Mouse (Mus musculus) thymus, adult 2 months (tissue): ENCODE data around the gene Pex14. TPM values are rescaled to one million over a fixed set of nuclear protein-coding genes. Genes with fewer than 3 reads are reported as not detected.
A peak's percentile ranks its signal among the peaks of the same experiment; 100 is the strongest.

Experiments
- DNase-seq: peaks from one replicate; pipeline ENCODE4 v3.0.0; 2021
- H3K27ac ChIP-seq: fragments of 200-500 bp; 2 replicates; pipeline ENCODE4 v1.5.1; 2012; ENCODE audit warnings: low read length, control low read depth; ENCODE audit not compliant: control insufficient read depth, insufficient read depth
- H3K27me3 ChIP-seq: fragments of 200-500 bp; 2 replicates; pipeline ENCODE4 v1.6.1; 2012; ENCODE audit warnings: mild to moderate bottlenecking, low read length, moderate library complexity, mixed read lengths; ENCODE audit not compliant: control insufficient read depth, insufficient read depth
- H3K36me3 ChIP-seq: fragments of 200-500 bp; 2 replicates; pipeline ENCODE4 v1.6.1; 2012; ENCODE audit warnings: mild to moderate bottlenecking, low read length, moderate library complexity; ENCODE audit not compliant: control insufficient read depth, insufficient read depth
- H3K4me1 ChIP-seq: fragments of 200-500 bp; replicated peaks from 2 replicates; pipeline ENCODE4 v1.6.1; 2012; ENCODE audit warnings: low read length; ENCODE audit not compliant: control insufficient read depth, insufficient read depth
- H3K4me3 ChIP-seq: fragments of 200-500 bp; 2 replicates; pipeline ENCODE4 v1.5.1; 2012; ENCODE audit warnings: mild to moderate bottlenecking, low read length, control low read depth, moderate library complexity; ENCODE audit not compliant: control insufficient read depth, insufficient read depth
- CTCF ChIP-seq: fragments of 200-500 bp; IDR thresholded peaks from 2 replicates; pipeline ENCODE4 v1.5.1; 2012; ENCODE audit warnings: mild to moderate bottlenecking, control low read depth, low read length, moderate library complexity, borderline replicate concordance; ENCODE audit not compliant: control insufficient read depth, poor library complexity, insufficient read depth; ENCODE audit errors: extremely low read depth
- POLR2A ChIP-seq: fragments of 200-500 bp; IDR thresholded peaks from 2 replicates; pipeline ENCODE4 v1.6.1; 2012; ENCODE audit warnings: mild to moderate bottlenecking, low read length, control low read depth, moderate library complexity; ENCODE audit not compliant: control insufficient read depth, poor library complexity, insufficient read depth; ENCODE audit errors: extremely low read depth
- WGBS: fragments of 180-500 bp; shearing (Covaris S2); methylation state at CpG from one replicate; pipeline ENCODE4 v1.1.7; 2018; 5-methylcytosine and 5-hydroxymethylcytosine counted together
- polyA plus RNA-seq: library from polyadenylated mRNA; depleted of rRNA; stranded (reverse); fragments of >200 nt; gene quantifications from 2 replicates; pipeline ENCODE4 v1.2.3, GENCODE M21; 2012

Gene Pex14
- polyA plus RNA-seq, 1 experiment, result 40.4 TPM

DNA sequence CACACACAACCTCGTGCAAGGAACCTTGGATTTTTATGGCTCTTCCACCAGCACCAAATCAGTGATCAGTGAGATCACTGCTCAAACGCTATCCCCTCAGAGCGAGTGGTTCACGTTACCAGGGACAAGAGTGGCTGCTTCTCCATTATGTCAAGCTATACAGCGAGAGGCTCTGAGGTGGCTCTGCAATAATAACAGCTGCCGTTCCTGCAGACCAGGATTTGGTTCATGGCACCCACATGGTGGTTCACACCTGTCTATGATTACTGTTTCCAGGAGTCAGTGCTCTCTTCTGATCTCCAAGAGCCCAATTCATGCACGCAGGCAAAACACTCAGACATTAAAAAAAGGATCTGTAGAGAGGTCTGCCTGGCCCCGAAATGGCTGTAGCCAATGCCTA, 38.8 kb upstream of the Pex14 start:
- Histone ChIP-seq H3K27me3 (no peaks in the 10 kb centered on the region), H3K36me3 (no peaks in the 10 kb centered on the region), H3K4me1 (peaks cover 6% of the 10 kb centered on the region), H3K4me3 (no peak overlapping the region), H3K27ac (no peak overlapping the region)
- TF ChIP-seq POLR2A (no peak), CTCF (no peak)
- WGBS, result 92% methylated on average over 8 of the region's 8 CpGs
- no peak for DNase-seq

DNA sequence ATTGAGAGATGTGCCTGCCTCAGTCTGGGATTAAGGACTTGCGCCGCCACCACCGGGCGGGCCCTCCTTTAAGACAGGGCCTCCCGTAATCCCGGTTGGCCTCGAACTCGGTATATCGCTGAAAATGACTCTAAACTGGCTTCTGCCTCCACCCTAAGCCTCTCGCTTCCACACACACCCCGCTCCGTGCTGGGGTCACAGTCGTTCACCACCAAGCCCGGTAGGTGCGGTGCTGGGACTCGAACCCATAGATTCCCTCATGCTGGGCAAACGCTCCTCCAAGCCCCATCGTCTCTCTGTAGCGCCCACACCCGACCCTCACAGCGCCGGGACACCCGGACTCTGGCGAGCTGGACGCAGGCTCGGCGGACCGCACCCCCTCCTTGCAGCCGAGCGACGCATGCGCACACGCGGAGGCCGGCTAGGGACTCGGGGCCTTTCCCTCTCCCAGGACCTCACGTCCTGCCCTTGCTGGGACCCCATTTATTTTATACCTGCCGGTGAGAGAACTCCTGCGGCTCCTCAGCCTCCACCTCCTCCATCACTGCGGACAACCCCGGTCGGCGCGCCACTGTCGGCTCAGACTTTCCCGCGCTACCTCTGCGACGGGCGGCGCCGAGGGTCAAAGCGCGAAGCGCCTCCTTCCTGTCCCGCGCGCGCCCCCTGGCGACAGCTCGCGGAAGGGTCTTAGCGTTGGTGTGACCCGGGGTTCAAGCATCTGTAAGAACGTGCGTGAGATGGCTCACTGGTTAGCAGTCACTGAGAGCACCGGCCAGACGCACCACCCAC, 37.5 kb upstream of the Pex14 start, which contains the start of gene Cenps:
Gene Cenps, minus strand, starts transcription at position 648 of the 789 bp plus-strand sequence.
- H3K4me3 ChIP-seq, result peak within 1 kb of the TSS; percentile 83
- H3K4me1 ChIP-seq, result peaks cover 6% of the 10 kb centered on the region
- H3K36me3 ChIP-seq, result no peaks in the 10 kb centered on the region
- TF ChIP-seq CTCF (peak; percentile 97), POLR2A (peak; percentile 28; the same call in 1 of the 2 replicates)
- no peak within 1 kb of the TSS for H3K27ac ChIP-seq
- WGBS, result under 1% methylated on average over 68 of the region's 68 CpGs
- no peaks in the 10 kb centered on the region for H3K27me3 ChIP-seq
- peak; percentile 91 for DNase-seq

DNA sequence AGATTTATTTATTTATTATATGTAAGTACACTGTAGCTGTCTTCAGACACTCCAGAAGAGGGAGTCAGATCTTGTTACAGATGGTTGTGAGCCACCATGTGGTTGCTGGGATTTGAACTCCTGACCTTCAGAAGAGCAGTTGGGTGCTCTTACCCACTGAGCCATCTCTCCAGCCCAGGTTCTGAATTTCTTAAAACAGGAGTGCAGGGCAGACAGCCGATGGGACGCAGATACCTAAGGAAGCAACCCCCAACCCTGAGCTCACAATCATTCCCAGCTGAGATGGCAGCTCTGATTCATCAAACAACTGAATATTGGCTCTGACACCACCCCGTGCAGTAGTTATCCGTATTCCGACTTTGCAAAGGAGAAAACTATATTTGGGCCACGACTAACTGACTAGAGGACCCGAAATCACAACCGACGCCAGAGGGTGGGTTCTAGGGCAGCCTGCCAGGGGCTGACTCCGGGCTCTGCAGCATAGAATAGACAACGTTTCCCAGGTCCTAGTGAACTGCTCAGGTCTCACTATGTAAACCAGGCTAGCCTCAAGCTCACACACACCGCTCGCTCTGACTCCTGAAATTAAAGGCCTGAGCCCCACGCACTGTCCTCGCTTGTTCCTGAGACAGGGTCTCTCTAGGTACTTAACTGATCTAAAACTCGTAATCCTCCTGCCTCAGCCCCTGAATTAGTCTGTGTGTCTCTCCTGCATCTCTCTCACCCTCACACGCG, 36.6 kb upstream of the Pex14 start:
- Histone ChIP-seq H3K36me3 (no peaks in the 10 kb centered on the region), H3K4me3 (0 out of 2 replicates have a peak overlapping the region, but pooled peaks have one; percentile 8), H3K27me3 (no peaks in the 10 kb centered on the region), H3K4me1 (peaks cover 6% of the 10 kb centered on the region), H3K27ac (no peak overlapping the region)
- DNase-seq, result no peak
- WGBS, result 84% methylated on average over 18 of the region's 18 CpGs
- TF ChIP-seq POLR2A (no peak), CTCF (no peak)

DNA sequence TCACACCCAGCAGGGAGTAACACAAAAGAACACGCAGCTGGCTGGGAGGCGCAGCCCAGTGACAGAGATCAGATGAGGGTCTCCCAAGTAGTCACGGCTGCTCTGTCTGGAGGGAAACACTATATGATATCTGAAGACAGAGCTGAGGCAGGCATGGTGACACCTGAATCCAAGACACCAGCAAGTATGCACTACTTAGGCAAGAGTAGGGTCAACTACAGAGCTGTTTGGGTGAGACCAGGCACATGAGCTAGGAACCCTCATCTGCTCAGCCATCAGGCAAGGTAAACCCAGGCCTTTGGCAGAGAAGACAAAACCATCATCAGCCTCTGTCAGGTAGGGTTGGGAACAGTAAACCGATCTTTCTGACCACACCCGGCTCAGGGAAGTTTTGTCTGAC, 33.7 kb upstream of the Pex14 start:
- H3K27me3 ChIP-seq, result no peaks in the 10 kb centered on the region
- peaks cover 6% of the 10 kb centered on the region for H3K4me1 ChIP-seq
- H3K36me3 ChIP-seq, result no peaks in the 10 kb centered on the region
- no peak overlapping the region for H3K27ac ChIP-seq
- TF ChIP-seq POLR2A, result no peak
- no peak for TF ChIP-seq CTCF
- no peak overlapping the region for H3K4me3 ChIP-seq
- WGBS, result 97% methylated on average over 5 of the region's 5 CpGs
- no peak for DNase-seq

DNA sequence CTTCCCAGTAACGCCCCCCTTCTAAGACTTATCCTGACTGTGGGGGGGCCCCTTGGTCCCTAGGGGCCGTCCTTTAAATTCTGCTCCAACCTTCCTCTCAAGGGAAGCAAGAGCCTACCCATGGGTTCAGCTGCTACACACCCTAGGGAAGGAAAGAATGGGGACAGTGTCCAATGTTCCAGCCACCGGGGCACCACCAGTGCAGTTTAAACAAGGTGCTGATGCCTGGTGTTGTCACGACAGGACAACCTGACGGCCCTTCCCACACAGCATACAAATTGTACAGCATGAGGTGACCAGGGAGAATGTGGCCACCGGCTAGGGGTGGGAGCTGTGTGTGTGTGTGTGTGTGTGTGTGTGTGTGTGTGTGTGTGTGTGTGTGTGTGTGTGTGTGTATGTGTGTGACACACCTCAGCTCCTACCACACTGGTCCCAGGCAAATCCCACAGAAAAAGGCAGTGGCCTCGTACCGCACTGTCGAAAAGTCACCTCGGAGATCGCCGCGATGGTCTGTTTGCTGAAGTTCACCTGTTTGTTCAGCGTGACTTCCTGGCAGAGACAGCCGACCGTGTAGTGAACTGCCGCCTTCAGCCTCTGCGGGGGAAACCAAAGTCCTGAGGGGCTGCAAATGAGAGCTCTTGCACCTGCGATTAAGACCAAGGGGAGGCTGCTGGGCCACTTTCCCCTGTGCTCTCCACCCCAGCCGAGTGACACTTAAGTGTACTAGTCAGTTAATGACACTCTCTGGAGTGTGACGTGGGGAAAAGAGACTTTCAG, 32.3 kb upstream of the Pex14 start:
- TF ChIP-seq POLR2A (no peak), CTCF (no peak)
- H3K36me3 ChIP-seq, result no peaks in the 10 kb centered on the region
- no peak overlapping the region for H3K4me3 ChIP-seq
- 93% methylated on average over 20 of the region's 21 CpGs for WGBS
- H3K27ac ChIP-seq, result no peak overlapping the region
- H3K27me3 ChIP-seq, result no peaks in the 10 kb centered on the region
- no peak for DNase-seq
- H3K4me1 ChIP-seq, result peaks cover 6% of the 10 kb centered on the region

DNA sequence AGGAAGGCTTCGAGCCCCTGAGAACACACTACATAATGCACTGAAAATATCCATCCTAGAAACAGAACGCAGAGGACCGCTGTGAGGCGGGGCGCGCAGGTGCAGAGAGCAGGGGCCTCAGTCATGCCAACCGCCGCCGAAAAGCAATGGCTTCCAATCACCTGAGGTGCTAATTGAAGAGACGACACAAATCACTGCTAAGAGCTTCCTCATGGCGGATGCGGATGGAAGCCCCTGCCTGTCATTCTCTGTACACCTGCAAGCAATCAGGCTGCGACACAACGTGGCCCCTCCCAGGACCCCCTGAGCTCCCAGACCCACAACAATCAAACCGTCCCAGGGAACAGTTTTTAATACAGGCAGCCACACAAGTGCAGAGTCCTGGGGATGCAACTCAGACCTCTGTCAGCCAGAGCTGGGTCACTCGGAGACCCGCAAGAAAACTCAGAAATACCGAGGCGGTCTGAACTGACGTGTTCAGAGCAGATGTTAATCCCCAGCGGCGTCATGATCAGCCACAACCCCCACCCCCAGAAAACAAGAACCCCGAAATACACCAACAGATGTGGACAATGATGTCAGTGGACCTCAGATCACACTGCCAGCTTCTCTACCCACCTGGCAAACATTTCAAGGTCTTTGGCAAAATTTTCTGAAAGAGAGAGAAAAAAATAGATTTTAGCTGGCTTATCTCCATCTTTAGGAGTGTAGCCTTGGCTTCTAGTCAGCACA, 31.5 kb upstream of the Pex14 start:
- no peak for TF ChIP-seq POLR2A
- no peak for TF ChIP-seq CTCF
- Histone ChIP-seq H3K4me3 (no peak overlapping the region), H3K36me3 (no peaks in the 10 kb centered on the region), H3K4me1 (0 out of 2 replicates have a peak, but pooled peaks cover under 1% of the 10 kb centered on the region), H3K27ac (no peak overlapping the region), H3K27me3 (no peaks in the 10 kb centered on the region)
- 95% methylated on average over 23 of the region's 23 CpGs for WGBS
- DNase-seq, result no peak
